Mouse (Mus musculus) embryonic facial prominence, embryonic 14.5 days (tissue): Measurements from ENCODE around the gene Naaa. TPM values are rescaled to one million over a fixed set of nuclear protein-coding genes. Genes with fewer than 3 reads are reported as not detected.

Experiments
- ATAC-seq: fragments of 200-750 bp; cut with Nextera tagmentation; 2 replicates; pipeline ENCODE4 v1.8.0; 2017; ENCODE audit warnings: low read depth, moderate number of reproducible peaks, moderate TSS enrichment
- DNase-seq: peaks from one replicate; pipeline ENCODE4 v3.0.0-alpha.2; 2015; ENCODE audit warnings: low spot score
- H3K27ac ChIP-seq: fragments of 300-500 bp; sonication (generic); replicated peaks from 2 replicates; pipeline ENCODE4 v1.5.1; 2014; ENCODE audit warnings: low read depth, mild to moderate bottlenecking, low read length, moderate library complexity
- H3K27me3 ChIP-seq: fragments of 300-500 bp; sonication (generic); replicated peaks from 2 replicates; pipeline ENCODE4 v1.6.1; 2014; ENCODE audit warnings: low read length; ENCODE audit not compliant: control insufficient read depth, insufficient read depth
- H3K36me3 ChIP-seq: fragments of 300-500 bp; sonication (generic); 2 replicates; pipeline ENCODE4 v1.6.1; 2014; ENCODE audit warnings: low read length, mixed read lengths; ENCODE audit not compliant: control insufficient read depth, insufficient read depth
- H3K4me1 ChIP-seq: fragments of 300-500 bp; sonication (generic); 2 replicates; pipeline ENCODE4 v1.6.1; 2014; ENCODE audit warnings: antibody characterized with exemption, low read length; ENCODE audit not compliant: control insufficient read depth, insufficient read depth
- H3K4me2 ChIP-seq: fragments of 300-500 bp; sonication (generic); 2 replicates; pipeline ENCODE4 v1.6.1; 2014; ENCODE audit warnings: low read depth, mild to moderate bottlenecking, low read length, moderate library complexity, mixed read lengths
- H3K4me3 ChIP-seq: fragments of 300-500 bp; sonication (generic); 2 replicates; pipeline ENCODE4 v1.5.1; 2014; ENCODE audit warnings: low read depth, mild to moderate bottlenecking, low read length
- H3K9ac ChIP-seq: fragments of 300-500 bp; sonication (generic); 2 replicates; pipeline ENCODE4 v1.6.1; 2014; ENCODE audit warnings: low read depth, mild to moderate bottlenecking, low read length, moderate library complexity, mixed read lengths
- H3K9me3 ChIP-seq: fragments of 300-500 bp; sonication (generic); 2 replicates; pipeline ENCODE4 v1.6.1; 2016; ENCODE audit warnings: low read length; ENCODE audit not compliant: control insufficient read depth
- WGBS: fragments of 180-500 bp; shearing (Covaris S2); extraction: QIAGEN DNeasy Blood & Tissue Kit; methylation state at CpG from one replicate; pipeline ENCODE4 v1.1.7; 2014; 5-methylcytosine and 5-hydroxymethylcytosine counted together
- polyA plus RNA-seq: library from polyadenylated mRNA; unstranded; fragments of >200 nt; fragmentation: Nextera tagmentation; extraction: Ambion mirVana; gene quantifications from 2 replicates; pipeline ENCODE4 v1.2.1, GENCODE M21; 2014

Naaa gene
- polyA plus RNA-seq, 1 experiment from 2014 or later = 17.4 TPM

GRCm38 (mm10) chr5:92231836-92232235 is 46.1 kb downstream of the Naaa start:
- ATAC-seq (no peak), DNase-seq (no peak)
- H3K36me3 ChIP-seq = no peaks in the 10 kb centered on the region
- WGBS = 73% methylated on average over 10 of the region's 10 CpGs
- no peaks in the 10 kb centered on the region for H3K9me3 ChIP-seq
- no peaks in the 10 kb centered on the region for H3K27me3 ChIP-seq
- H3K27ac ChIP-seq = no peak overlapping the region
- H3K4me1 ChIP-seq = no peaks in the 10 kb centered on the region
- H3K4me3 ChIP-seq = no peak overlapping the region
- H3K9ac ChIP-seq = no peak overlapping the region
- H3K4me2 ChIP-seq = no peak overlapping the region

DNA sequence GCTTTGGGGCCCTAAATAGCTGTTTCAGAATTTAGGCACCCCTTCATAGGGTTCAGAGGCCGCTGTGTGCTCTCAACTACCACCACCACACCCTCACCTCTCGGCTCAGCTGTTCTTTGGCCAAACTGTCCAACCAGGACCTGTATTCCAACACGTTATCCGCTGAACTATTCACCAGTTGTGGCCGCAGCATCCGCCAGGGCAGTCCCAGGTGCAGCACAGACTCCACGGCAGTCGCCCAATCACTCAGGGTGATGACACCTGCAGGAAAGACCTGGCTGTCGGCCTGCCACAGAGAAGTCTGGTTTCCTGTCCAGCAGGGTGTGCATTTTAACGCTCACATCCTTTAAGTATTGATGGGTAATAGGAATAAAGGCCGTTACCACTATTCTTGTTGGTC is 47.7 kb downstream of the Naaa start:
- Histone ChIP-seq H3K27me3 (no peaks in the 10 kb centered on the region), H3K4me1 (no peaks in the 10 kb centered on the region), H3K9me3 (no peaks in the 10 kb centered on the region), H3K36me3 (no peaks in the 10 kb centered on the region), H3K4me3 (no peak overlapping the region), H3K9ac (no peak overlapping the region), H3K4me2 (no peak overlapping the region), H3K27ac (no peak overlapping the region)
- ATAC-seq (no peak), DNase-seq (no peak)
- WGBS = 74% methylated on average over 11 of the region's 11 CpGs

GRCm38 (mm10) chr5:92229514-92229913 is 48.5 kb downstream of the Naaa start:
- WGBS = 80% methylated on average over 3 of the region's 3 CpGs
- Histone ChIP-seq H3K4me2 (no peak overlapping the region), H3K9me3 (no peaks in the 10 kb centered on the region), H3K36me3 (no peaks in the 10 kb centered on the region), H3K4me1 (no peaks in the 10 kb centered on the region), H3K9ac (no peak overlapping the region), H3K27ac (no peak overlapping the region), H3K27me3 (no peaks in the 10 kb centered on the region), H3K4me3 (no peak overlapping the region)
- DNase-seq = no peak
- ATAC-seq = no peak

- Histone ChIP-seq H3K27ac (no peak overlapping the region), H3K4me2 (no peak overlapping the region), H3K9me3 (no peaks in the 10 kb centered on the region), H3K9ac (no peak overlapping the region), H3K4me3 (no peak overlapping the region), H3K4me1 (no peaks in the 10 kb centered on the region), H3K27me3 (no peaks in the 10 kb centered on the region), H3K36me3 (no peaks in the 10 kb centered on the region)
- 24% methylated on average over 10 of the region's 10 CpGs for WGBS
- no peak for ATAC-seq
- DNase-seq = no peak
Measured at GRCm38 (mm10) chr5:92228776-92229175, 49.2 kb downstream of the Naaa start.

DNA sequence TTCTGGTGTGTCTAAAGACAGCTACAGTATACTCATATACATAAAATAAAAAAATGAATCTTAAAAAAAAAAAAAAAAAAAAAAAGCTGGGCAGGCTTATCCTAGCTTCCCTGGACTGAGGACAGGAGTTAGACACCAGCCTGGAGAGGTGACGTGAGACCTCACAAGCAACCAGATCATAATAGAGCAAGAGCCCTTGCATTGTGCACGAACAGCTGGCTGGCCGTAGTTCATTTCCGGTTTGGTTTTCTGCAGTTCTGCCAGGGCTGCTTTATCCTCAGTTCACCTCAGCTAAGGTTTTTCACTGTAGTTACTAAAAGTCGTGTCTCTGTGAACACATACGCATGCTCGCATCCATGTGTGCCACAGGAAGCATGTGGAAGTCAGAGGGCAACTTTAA is 50.2 kb downstream of the Naaa start:
- Histone ChIP-seq H3K27ac (no peak overlapping the region), H3K9me3 (no peaks in the 10 kb centered on the region), H3K9ac (no peak overlapping the region), H3K36me3 (no peaks in the 10 kb centered on the region), H3K4me1 (no peaks in the 10 kb centered on the region), H3K27me3 (no peaks in the 10 kb centered on the region), H3K4me2 (no peak overlapping the region), H3K4me3 (no peak overlapping the region)
- 75% methylated on average over 7 of the region's 7 CpGs for WGBS
- DNase-seq = no peak
- ATAC-seq = no peak

DNA sequence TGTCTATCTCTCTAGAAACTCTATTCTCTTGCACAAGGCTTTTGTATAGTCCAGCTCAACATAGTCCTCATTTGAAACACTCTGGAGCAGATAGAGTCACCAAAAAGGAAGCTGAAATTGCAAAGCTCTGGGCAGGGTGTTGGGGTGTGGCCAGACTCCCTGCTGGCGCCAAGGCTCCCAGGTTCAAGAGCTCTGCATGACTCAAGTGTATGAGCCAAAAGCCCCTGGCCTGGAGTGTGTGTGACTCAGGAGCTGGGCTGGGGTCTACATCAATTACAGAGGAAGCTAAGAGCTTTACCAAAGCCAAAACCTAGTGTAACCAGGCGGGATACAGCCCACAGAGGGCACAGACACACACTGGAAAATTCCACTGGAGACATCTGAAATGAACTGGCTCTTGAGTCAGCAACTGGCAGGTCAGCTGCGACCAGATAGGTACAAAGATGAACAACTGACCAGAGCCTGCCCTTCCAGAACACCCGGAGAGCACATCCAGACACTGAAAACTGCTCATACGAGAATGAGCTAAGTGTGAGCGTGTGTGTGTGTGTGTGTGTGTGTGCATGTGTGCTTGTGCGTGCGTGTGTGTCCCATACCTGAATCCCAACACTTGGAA is 57.6 kb downstream of the Naaa start:
- no peak overlapping the region for H3K4me2 ChIP-seq
- ATAC-seq = no peak
- no peaks in the 10 kb centered on the region for H3K27me3 ChIP-seq
- no peaks in the 10 kb centered on the region for H3K4me1 ChIP-seq
- H3K27ac ChIP-seq = no peak overlapping the region
- H3K9me3 ChIP-seq = no peaks in the 10 kb centered on the region
- WGBS = 91% methylated on average over 8 of the region's 8 CpGs
- DNase-seq = no peak
- no peak overlapping the region for H3K9ac ChIP-seq
- H3K4me3 ChIP-seq = no peak overlapping the region
- H3K36me3 ChIP-seq = no peaks in the 10 kb centered on the region

GRCm38 (mm10) chr5:92219826-92220225 is 58.1 kb downstream of the Naaa start:
- Histone ChIP-seq H3K9me3 (no peaks in the 10 kb centered on the region), H3K27me3 (no peaks in the 10 kb centered on the region), H3K4me1 (no peaks in the 10 kb centered on the region), H3K27ac (no peak overlapping the region), H3K4me3 (no peak overlapping the region), H3K4me2 (no peak overlapping the region), H3K36me3 (no peaks in the 10 kb centered on the region), H3K9ac (no peak overlapping the region)
- 72% methylated on average over 6 of the region's 6 CpGs for WGBS
- no peak for ATAC-seq
- DNase-seq = no peak

GRCm38 (mm10) chr5:92218915-92219793 is 58.8 kb downstream of the Naaa start:
- Histone ChIP-seq H3K9me3 (no peaks in the 10 kb centered on the region), H3K4me2 (no peak overlapping the region), H3K4me1 (no peaks in the 10 kb centered on the region), H3K27ac (no peak overlapping the region), H3K36me3 (no peaks in the 10 kb centered on the region), H3K27me3 (no peaks in the 10 kb centered on the region), H3K9ac (no peak overlapping the region), H3K4me3 (no peak overlapping the region)
- no peak for DNase-seq
- WGBS = 36% methylated on average over 17 of the region's 17 CpGs
- no peak for ATAC-seq

- Histone ChIP-seq H3K4me3 (no peak within 1 kb of the TSS), H3K27me3 (no peaks in the 10 kb centered on the region), H3K27ac (no peak within 1 kb of the TSS), H3K4me1 (no peaks in the 10 kb centered on the region), H3K9ac (no peak within 1 kb of the TSS), H3K9me3 (no peaks in the 10 kb centered on the region), H3K36me3 (no peaks in the 10 kb centered on the region), H3K4me2 (no peak within 1 kb of the TSS)
- WGBS = 83% methylated on average over 4 of the region's 4 CpGs
- ATAC-seq (no peak), DNase-seq (no peak)
Measured at GRCm38 (mm10) chr5:92215308-92215707, 62.7 kb downstream of the Naaa start, which contains the start of gene U90926. Gene U90926 (minus strand): TSS chr5:92215408.
